21 mouse cellular contexts compared by ENCODE assay signal in the genomic region with DNA sequence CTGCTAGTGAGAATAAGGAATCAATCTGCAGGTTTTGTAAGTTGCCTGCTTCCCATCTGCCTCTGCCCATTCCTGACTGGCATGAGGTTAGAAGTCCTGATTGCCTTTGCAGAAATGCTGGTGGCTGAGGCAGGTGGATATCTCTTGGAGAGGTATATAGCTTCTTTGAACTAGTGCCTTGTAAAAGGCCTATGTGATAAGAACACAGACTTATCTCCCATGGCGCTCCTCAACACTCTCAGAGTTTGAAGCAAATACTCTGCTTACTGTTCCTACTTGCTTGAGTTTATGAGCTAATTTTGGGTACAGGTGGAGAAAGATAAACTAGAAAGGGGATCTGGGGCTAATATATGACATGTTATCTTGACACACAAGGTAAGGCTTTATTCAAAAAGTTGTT.
"Had no signal": no experiment of that assay in that cellular context is flagged by ENCODE, and none has a peak within 500 bp of the region (broad histone marks: within the 10 kb centered on the region; RNA-seq: fewer than 3 reads in every experiment).

No protein-coding gene starts in this region.

- H3K4me3 ChIP-seq: liver, embryonic 15.5 days; lung, embryonic 15.5 days; megakaryocyte, embryonic 14.5 days; midbrain, embryonic 13.5 days; midbrain, embryonic 15.5 days; myocyte; neural tube, embryonic 13.5 days; neural tube, embryonic 15.5 days had no signal

- H3K4me1 ChIP-seq: liver, embryonic 15.5 days; lung, embryonic 15.5 days; megakaryocyte, embryonic 14.5 days; midbrain, embryonic 13.5 days; midbrain, embryonic 15.5 days; neural tube, embryonic 13.5 days; neural tube, embryonic 15.5 days had no signal

- DNase-seq: liver, postnatal 0 days; lung, adult 2 months; lung, postnatal 14 days; lung, postnatal 36 days; retina, postnatal 1 day; right cerebral cortex, adult 18-20 months; right cerebral cortex, postnatal 25 days; thymus, adult 2 months; thymus, postnatal 25 days; thymus, postnatal 4 days had no signal

- H3K36me3 ChIP-seq: liver, embryonic 15.5 days; lung, embryonic 15.5 days; midbrain, embryonic 13.5 days; midbrain, embryonic 15.5 days; neural tube, embryonic 13.5 days; neural tube, embryonic 15.5 days had no signal

- ATAC-seq: liver, postnatal 0 days; lung, postnatal 0 days; midbrain, embryonic 13.5 days; midbrain, embryonic 15.5 days had no signal

- H3K9me3 ChIP-seq: liver, embryonic 15.5 days; lung, embryonic 15.5 days; megakaryocyte, embryonic 14.5 days; midbrain, embryonic 13.5 days; midbrain, embryonic 15.5 days; neural tube, embryonic 13.5 days; neural tube, embryonic 15.5 days had no signal

- H3K9ac ChIP-seq: liver, embryonic 15.5 days; liver, postnatal 0 days; lung, embryonic 15.5 days; midbrain, embryonic 13.5 days; midbrain, embryonic 15.5 days; neural tube, embryonic 13.5 days; neural tube, embryonic 15.5 days had no signal

- H3K27me3 ChIP-seq: liver, embryonic 15.5 days; lung, embryonic 15.5 days; megakaryocyte, embryonic 14.5 days; midbrain, embryonic 13.5 days; midbrain, embryonic 15.5 days; neural tube, embryonic 13.5 days; neural tube, embryonic 15.5 days had no signal

- H3K27ac ChIP-seq: liver, embryonic 15.5 days; lung, embryonic 15.5 days; macrophage; midbrain, embryonic 13.5 days; midbrain, embryonic 15.5 days; neural tube, embryonic 13.5 days; neural tube, embryonic 15.5 days had no signal

- H3K4me2 ChIP-seq: liver, embryonic 15.5 days; lung, embryonic 15.5 days; midbrain, embryonic 11.5 days; midbrain, embryonic 13.5 days; midbrain, embryonic 15.5 days; neural tube, embryonic 13.5 days; neural tube, embryonic 15.5 days had no signal
